Mouse (Mus musculus): ENCODE results near the gene Clec3b. TPM values are rescaled to one million over a fixed set of nuclear protein-coding genes. Genes with fewer than 3 reads are reported as not detected.

The Clec3b gene
- polyA plus RNA-seq, 1 experiment from 2014 or later = not detected

GRCm38 (mm10) chr9:123200116-123200515, 49.4 kb downstream of the Clec3b start:
- Histone ChIP-seq H3K27me3 (ENCODE audit: poor library complexity, severe bottlenecking) (no peaks in the 10 kb centered on the region), H3K4me1 (no peaks in the 10 kb centered on the region), H3K9me3 (0 out of 2 replicates have a peak, but pooled peaks cover 3% of the 10 kb centered on the region), H3K4me3 (no peak overlapping the region), H3K36me3 (replicated peaks) (no peaks in the 10 kb centered on the region), H3K27ac (no peak overlapping the region)
- 76% methylated on average over 3 of the region's 3 CpGs for WGBS
- DNase-seq (ENCODE audit: extremely low spot score, low spot score) = no peak

GRCm38 (mm10) chr9:123206526-123206925, 55.8 kb downstream of the Clec3b start:
- no peaks in the 10 kb centered on the region for H3K36me3 ChIP-seq (replicated peaks)
- no peaks in the 10 kb centered on the region for H3K27me3 ChIP-seq (ENCODE audit: poor library complexity, severe bottlenecking)
- H3K27ac ChIP-seq = no peak overlapping the region
- no peak for DNase-seq (ENCODE audit: extremely low spot score, low spot score)
- no peaks in the 10 kb centered on the region for H3K9me3 ChIP-seq
- no peak overlapping the region for H3K4me3 ChIP-seq
- H3K4me1 ChIP-seq = no peaks in the 10 kb centered on the region
- WGBS = 70% methylated on average over 2 of the region's 2 CpGs

GRCm38 (mm10) chr9:123206948-123207347, 56.2 kb downstream of the Clec3b start:
- H3K27ac ChIP-seq = no peak overlapping the region
- DNase-seq (ENCODE audit: extremely low spot score, low spot score) = no peak
- H3K27me3 ChIP-seq (ENCODE audit: poor library complexity, severe bottlenecking) = no peaks in the 10 kb centered on the region
- no peaks in the 10 kb centered on the region for H3K9me3 ChIP-seq
- 93% methylated on average over 2 of the region's 2 CpGs for WGBS
- H3K4me1 ChIP-seq = no peaks in the 10 kb centered on the region
- H3K4me3 ChIP-seq = no peak overlapping the region
- H3K36me3 ChIP-seq (replicated peaks) = no peaks in the 10 kb centered on the region

Other genes starting within 250 kb of the Clec3b start
- gene Zfp105, start 227.9 kb upstream of the Clec3b start, polyA plus RNA-seq (2016; fragmentation: Nextera tagmentation; extraction: Ambion mirVana) = 30.9 and 31.6 TPM in 2 replicates
- 19.5 and 19.9 TPM in 2 replicates for gene 1110059G10Rik, start 199.9 kb upstream of the Clec3b start, polyA plus RNA-seq (2016; fragmentation: Nextera tagmentation; extraction: Ambion mirVana)
- 109 and 114 TPM in 2 replicates for gene Kif15, start 199.9 kb upstream of the Clec3b start, polyA plus RNA-seq (2016; fragmentation: Nextera tagmentation; extraction: Ambion mirVana)
- 15.4 and 17.8 TPM in 2 replicates for gene Tmem42, start 129.6 kb upstream of the Clec3b start, polyA plus RNA-seq (2016; fragmentation: Nextera tagmentation; extraction: Ambion mirVana)
- 0.36 and 0.43 TPM in 2 replicates for gene Tgm4, start 116.2 kb upstream of the Clec3b start, polyA plus RNA-seq (2016; fragmentation: Nextera tagmentation; extraction: Ambion mirVana)
- 83.6 and 85.8 TPM in 2 replicates for gene Zdhhc3, start 37.7 kb upstream of the Clec3b start, polyA plus RNA-seq (2016; fragmentation: Nextera tagmentation; extraction: Ambion mirVana)
- 166 and 168 TPM in 2 replicates for gene Exosc7, start 37.7 kb upstream of the Clec3b start, polyA plus RNA-seq (2016; fragmentation: Nextera tagmentation; extraction: Ambion mirVana)
- gene Cdcp1, start 65.1 kb downstream of the Clec3b start, polyA plus RNA-seq (2016; fragmentation: Nextera tagmentation; extraction: Ambion mirVana) = 1.8 TPM in 2 replicates
- gene Tmem158, start 109.8 kb downstream of the Clec3b start, polyA plus RNA-seq (2016; fragmentation: Nextera tagmentation; extraction: Ambion mirVana) = 3.3 and 3.6 TPM in 2 replicates
- gene Lars2, start 216.0 kb downstream of the Clec3b start, polyA plus RNA-seq (2016; fragmentation: Nextera tagmentation; extraction: Ambion mirVana) = 701 and 878 TPM in 2 replicates